Mouse (Mus musculus): ENCODE measurements around the gene Olfr1109.

The Olfr1109 gene

DNA sequence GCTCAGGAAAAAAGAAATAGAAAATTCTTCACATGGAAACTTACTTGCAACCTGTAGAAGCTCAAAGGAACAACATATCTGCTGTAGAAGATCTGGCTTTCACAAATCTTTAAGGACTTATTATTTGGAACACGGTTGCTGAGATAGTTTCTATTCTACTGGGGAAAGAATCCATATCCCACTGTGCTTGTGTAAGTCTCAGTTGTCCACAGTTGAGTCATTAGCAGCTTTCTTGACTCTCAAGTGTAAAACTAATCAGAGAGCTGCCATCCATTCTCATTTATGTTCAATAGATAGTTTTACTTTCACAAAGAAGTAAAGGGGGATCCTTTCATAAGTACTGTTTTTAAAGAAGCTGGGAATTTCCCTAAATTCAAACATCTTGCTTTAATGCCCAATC, at the start of gene Olfr1109:
TSS of gene Olfr1109 (minus strand) at position 101 of the 400 bp plus-strand sequence.
- no peak for DNase-seq (ENCODE audit: low read depth, low spot score)

DNA sequence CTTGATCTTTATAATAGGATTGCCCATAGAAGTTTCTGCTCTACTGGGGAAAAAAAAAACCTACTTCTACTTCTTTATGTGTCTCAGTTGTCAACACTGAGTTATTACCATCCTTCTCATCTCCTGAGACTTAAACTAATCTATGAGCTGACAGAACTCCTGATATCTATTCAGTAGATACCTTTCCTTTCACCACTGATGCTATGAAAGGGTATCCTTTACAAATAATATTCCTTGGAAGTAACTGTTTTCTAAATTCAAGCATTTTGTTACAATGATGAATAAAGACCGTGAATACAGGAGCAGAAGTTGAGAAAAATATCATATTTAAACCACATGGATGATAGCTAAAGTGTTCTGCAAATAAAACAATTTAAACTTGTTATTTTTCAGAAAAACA, 44.4 kb upstream of the Olfr1109 start, which contains the start of gene Olfr1110:
TSS of gene Olfr1110 (minus strand) at position 101 of the 400 bp plus-strand sequence.
- DNase-seq (ENCODE audit: low read depth, low spot score) = no peak

DNA sequence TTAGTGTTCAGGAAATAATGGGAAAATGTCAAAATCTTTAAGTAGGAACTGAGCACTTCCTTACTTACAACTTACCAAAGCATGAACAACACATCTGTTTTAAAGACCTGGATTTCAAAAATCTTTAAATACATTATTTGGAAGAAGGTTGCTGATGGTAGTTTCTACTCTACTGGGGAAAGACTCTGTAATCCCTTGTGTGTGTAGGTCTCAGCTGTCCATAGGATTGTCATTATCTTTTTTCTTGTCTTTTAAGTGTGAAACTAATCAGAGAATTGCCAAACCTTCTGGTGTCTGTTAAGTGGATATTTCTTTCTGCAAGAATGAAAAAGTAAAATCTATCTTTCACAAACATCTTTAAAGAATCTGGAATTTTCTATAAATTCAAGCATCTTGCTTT, 18.7 kb upstream of the Olfr1109 start, which contains the start of gene Olfr259:
TSS of gene Olfr259 (minus strand) at position 101 of the 400 bp plus-strand sequence.
- no peak for DNase-seq (ENCODE audit: low read depth, low spot score)

DNA sequence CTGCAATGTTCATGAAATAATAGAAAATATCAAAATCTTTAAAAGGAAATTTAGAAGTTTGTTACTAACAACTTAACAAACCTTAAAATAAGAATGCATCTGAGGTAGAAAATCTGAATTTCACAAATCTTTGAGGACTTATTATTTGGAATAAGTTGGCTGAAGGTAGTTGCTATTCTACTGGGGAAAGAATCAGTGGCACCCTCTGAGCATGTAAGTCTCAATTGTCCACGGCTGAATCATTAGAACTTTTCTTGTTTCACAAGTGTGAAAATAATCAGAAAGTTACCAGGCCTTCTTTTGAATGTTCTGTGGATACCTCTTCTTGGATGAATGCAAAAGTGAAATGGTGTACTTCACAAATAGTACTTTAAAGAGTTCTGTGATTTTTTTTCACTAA, 20.1 kb downstream of the Olfr1109 start, which contains the start of gene Olfr1107:
TSS of gene Olfr1107 (minus strand) at position 101 of the 400 bp plus-strand sequence.
- no peak for DNase-seq (ENCODE audit: low read depth, low spot score)

DNA sequence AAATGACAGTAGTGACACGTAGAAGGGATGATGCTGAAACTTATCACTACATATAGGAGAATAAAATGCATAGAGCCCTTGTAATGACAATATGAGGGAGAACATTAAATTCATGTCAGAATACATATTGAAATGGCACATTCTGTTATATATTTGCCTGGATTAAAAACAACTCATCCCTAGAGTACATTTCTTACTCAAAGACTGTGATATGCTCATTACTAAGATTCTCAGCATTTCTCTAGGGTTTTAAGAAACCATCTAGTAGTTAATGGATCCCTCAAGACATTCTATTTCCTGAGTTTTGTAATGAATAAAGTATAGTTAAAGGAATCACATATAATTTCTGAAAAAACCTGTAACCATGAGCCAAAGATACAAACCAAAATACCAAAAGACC, 43.6 kb downstream of the Olfr1109 start, which contains the start of gene Olfr1106:
TSS of gene Olfr1106 (minus strand) at position 101 of the 400 bp plus-strand sequence.
- no peak for DNase-seq (ENCODE audit: low read depth, low spot score)

Measured in 3T3-L1 (cell line).